Mouse (Mus musculus): ENCODE data around the gene Cd27. TPM values are rescaled to one million over a fixed set of nuclear protein-coding genes. Genes with fewer than 3 reads are reported as not detected.
A peak's percentile ranks its signal among the peaks of the same experiment; 100 is the strongest.

Cd27 gene
- polyA plus RNA-seq, 2 experiments from 2014 or later: 638 to 724 TPM

DNA sequence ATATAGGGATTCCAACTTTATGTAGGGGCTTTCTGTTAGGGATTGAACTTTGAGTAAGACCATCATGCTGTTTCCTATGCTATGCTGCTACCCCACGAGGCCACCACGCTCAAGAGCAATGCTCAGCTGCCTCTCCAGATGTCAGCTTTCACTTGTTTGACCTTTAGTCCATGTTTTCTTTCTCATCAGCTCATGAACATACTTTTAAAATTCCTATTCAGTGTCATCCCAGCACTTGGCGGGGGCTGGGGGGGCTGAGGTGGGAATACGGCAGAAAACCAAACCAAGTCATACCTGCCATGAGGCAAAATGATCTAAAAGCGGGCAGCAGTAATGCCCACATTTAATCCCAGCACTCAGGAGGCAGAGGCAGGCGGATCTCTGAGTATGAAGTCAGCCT is 23.7 kb downstream of the Cd27 start:
- no peak for ATAC-seq

DNA sequence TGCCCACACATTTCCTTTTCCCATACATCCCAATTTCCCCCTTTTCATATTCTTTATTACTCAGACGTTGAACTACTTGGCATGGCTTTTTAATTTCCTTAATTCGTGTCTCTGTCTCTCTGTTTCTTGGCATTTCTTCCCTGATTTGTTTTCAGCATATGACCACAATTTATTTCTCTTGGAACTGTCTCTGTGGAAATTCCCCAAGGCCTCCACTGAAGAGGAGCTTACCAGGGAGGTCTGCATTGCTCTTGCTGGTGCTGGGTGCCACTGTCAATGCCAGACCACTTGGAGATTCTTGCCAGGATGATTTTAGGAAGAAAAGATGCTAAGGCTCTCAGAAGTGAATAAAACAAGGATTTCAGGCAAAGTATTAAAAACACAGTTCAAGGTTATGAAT is 24.2 kb downstream of the Cd27 start:
- ATAC-seq: no peak

DNA sequence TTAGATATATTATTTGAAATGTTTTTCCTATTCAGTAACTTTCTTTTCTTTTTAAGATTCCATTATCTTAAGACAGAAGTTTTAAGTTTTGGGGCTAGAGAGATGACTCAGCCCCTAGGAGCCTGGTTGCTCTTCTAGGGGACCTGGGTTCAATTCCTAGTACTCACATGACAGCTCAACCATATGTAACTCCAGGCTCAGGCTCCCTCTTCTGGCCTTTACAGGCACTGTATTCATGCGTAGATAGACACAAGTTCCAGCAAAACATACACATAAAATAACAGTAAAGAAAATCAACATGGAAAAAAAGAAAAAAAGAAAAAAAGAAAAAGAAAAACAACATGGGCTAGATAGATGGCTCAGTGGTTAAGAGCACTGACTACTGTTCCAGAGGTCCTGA is 26.4 kb downstream of the Cd27 start:
- no peak for ATAC-seq

DNA sequence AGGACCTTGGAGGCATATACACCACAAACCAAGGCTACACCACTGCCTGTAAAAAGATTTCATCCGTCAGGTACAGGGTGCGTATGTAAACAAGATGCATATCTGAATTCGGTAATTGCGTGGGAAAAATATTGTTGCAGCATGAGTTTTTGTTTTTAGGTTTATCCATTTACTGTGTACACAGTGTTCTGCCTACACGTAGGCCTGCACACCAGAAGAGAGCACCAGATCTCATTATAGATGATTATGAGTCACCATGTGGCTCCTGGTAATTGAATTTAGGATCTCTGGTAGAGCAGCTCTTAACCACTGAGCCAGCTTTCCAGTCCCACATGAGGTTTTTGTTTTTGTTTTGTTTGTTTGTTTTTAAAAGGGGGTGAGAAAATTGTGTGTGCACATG is 39.6 kb downstream of the Cd27 start:
- ATAC-seq: no peak

DNA sequence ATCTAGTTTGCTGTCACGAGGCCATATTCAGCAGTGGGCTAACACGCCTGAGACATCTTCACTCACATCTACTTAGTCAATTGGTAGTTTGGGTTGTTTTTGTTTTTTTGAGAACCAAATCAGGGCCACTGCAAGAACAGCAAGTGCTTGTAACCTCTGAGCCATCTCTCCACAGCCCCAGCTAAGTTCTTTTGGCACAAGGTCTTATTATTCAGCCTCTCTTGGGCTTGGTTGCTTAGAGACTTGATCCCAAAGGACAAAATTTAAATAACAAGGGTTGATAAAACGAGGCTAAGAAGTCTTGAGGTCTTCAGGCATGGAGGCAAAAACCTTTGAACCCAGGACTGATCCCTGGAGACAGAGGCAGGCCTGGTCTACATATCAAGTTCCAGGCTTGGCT is 40.5 kb downstream of the Cd27 start:
- ATAC-seq: no peak

DNA sequence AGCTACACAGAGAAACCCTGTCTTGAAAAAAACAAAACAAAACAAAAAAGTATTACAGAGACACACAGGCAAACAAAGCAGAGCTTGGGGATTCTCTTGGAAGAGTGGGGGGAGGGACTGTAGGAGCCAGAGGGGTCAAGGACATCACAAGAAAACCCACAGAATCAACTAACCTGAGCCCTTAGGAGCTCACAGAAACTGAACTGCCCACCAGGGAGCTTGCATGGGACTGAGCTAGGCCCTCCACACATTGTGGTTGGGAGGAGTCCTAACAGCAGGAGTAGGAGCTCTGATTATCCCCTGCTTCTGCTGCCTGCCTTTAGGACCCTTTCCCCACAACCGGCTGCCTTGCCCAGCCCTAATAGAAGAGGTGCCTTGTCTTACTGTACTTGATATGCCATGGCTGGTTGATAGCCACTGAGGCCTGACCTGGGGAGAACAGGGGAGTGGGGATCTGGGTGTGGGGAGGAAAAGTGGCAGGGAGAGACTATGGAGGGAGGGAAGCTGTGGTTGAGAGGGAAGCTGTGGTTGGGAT is 41.2 kb downstream of the Cd27 start:
- ATAC-seq: no peak

DNA sequence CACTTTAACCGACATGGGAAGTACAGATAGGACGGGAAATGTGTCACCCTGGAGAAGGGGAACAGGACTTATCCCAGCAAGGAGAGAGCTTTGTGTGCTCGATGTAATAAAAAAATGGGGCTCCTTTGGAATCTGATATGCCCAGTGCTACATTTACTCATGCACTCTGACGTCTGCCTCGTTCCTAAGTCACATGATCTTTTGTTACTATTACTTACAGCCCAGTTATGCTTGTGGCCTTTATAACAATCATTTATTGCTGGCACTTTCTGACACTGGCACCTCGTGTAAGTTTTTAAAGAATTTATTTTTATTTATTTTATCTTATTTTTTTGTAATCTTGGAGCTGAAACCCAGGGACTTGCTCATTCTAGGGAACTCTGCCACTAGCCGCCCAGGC is 43.4 kb downstream of the Cd27 start:
- no peak for ATAC-seq

DNA sequence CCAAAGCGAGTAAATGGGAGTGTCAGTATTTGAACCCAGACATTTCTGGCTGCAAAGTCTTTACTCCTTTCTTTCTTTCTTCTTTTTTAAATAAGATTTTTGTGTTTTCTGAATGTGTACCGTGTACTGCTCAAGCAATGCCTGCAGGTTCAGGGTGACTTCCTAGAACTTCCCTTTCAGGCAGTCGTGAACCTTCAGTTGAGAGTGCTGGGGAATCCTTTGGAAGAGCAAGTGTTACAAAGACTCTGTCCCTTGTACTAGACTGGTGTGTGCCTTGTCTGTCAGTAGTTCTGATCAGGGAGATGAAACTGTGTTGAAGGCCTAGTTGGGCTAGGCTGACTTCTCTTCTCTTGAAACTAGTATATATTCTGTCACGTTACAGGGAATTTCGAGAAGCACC is 44.0 kb downstream of the Cd27 start:
- ATAC-seq: no peak

DNA sequence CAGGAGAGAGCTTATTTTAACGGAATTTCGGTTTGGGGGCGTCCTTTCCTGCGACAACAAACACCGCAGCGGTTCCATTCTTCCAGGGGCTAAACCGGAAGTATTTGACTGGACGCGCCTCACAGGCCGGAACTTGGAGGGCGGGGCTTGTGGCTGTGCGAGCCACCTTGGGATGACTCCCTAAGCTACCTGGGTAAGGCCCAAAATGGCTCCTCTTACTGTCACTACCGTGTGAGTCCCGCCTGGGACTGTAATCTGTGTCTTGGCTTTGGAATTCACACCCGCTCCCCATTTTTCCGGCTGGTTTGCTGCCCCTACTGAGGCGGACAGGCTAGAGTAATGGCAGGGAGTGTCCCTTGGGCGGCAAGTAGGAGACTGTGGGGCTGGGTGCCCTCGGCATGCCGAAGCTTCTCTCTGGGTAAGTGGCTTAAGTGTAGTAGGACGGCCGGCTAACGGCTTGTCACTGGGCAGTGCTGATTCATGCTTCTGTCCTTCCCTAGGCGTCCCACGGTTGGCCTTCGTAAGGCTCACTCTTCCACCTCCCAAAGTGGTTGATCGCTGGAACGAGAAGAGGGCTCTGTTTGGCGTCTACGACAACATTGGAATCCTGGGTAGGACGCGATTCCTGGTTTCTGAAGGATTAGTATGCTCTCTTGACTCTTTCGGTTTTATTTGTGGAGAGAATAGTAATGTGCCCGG is 44.6 kb downstream of the Cd27 start:
- peak; percentile 70 for ATAC-seq

DNA sequence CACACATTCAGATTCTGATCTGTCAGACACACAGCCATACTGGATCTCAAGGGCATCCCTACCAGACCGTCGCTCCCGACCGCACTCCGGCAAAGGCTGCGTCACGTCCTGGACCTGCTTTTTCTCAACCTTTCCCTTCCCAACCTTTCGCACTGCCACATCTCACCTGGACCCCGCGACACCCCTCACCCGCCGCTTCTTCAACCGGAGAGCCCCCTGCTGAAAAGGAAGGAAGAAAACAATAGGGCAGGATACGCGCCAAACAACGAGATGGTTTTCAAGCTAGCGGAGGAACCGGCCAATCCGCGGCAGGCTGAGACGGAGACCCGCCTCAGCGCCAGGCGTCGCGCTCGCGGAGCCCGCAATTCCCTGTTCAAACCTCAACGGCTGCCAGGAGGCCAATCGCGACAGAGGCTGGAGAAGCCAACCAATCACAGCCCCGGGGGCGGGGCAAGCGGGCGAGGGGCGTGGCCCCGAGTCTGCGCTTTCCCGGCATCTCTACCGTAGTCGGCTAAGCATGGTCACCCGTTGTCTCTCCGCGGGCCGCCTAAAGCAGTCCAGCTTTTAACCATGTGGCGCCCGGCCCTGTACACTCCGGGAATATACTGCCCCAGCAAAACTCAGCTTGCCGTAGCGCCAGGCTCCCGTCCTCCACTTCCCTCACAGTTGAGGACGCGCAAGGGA is 45.3 kb downstream of the Cd27 start, which contains the start of the genes Ncapd2 and Mrpl51:
Gene Ncapd2 (minus strand): TSS at position 370 of the 684 bp plus-strand sequence.
Gene Mrpl51 (plus strand): TSS at position 470 of the 684 bp plus-strand sequence.
- ATAC-seq: peak; percentile 96

DNA sequence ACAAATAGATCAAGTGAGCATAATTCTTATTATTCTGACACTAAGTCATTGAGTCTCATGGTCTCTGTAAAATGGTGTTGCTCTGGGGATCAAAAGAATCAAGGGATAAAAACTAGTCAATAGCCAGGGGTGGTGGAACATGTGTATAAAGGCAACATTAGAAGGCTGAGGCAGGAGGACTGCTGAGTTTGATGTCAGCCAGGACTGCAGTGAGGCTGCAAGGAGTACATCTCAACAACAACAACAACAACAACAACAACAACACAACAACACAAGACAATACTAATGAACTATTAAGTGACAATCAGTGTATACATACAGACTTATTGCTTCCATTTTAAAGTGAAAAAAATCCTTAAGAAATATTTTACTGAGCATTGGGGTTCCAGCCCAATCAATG is 46.0 kb downstream of the Cd27 start:
- ATAC-seq: no peak

DNA sequence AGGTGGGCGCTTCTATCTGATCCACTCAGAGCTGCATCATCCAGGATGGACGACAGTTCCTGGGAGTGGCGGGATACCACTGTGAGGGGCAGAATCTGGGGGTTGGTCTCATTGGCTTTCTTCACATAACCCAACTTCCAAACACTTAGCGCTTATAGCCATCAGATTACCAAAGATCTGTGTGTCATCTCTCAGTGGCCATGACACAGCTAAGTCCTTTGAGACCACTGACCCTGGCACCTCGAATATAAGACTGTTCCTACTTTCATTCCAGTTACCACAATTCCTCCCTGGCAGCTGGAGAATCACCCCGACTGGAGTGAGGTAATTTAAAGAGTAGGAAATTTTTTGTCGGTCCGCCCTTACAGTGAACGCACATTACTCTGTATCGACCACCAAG is 50.6 kb downstream of the Cd27 start:
- ATAC-seq: no peak

Other genes with a start within 250 kb of the Cd27 start
- under 1 TPM in 1 of 2 experiments, not detected in 1; 0.15 TPM for gene Pianp, start 240.3 kb downstream of the Cd27 start, polyA plus RNA-seq (2017; shearing (Covaris generic))
- gene Zfp384, start 227.9 kb downstream of the Cd27 start, polyA plus RNA-seq (2017; shearing (Covaris generic)): 1 to 10 TPM; 3.9 to 4.4 TPM
- gene Ing4, start 197.2 kb downstream of the Cd27 start, polyA plus RNA-seq (2017; shearing (Covaris generic)): 10 to 100 TPM; 48.3 to 64.6 TPM
- gene Acrbp, start 187.3 kb downstream of the Cd27 start, polyA plus RNA-seq (2017; shearing (Covaris generic)): 10 to 100 TPM; 24.6 to 25.9 TPM
- gene Lpar5, start 169.1 kb downstream of the Cd27 start, polyA plus RNA-seq (2017; shearing (Covaris generic)): 10 to 100 TPM; 12.1 to 19.9 TPM
- 10 to 100 TPM; 61.4 to 71.9 TPM for gene Chd4, start 141.0 kb downstream of the Cd27 start, polyA plus RNA-seq (2017; shearing (Covaris generic))
- 10 to 100 TPM; 51.5 to 59.7 TPM for gene Nop2, start 105.1 kb downstream of the Cd27 start, polyA plus RNA-seq (2017; shearing (Covaris generic))
- 10 to 100 TPM in 1 of 2 experiments, 1 to 10 TPM in 1; 9.5 to 10.6 TPM for gene Iffo1, start 91.8 kb downstream of the Cd27 start, polyA plus RNA-seq (2017; shearing (Covaris generic))
- 100 to 1,000 TPM; 215 to 384 TPM for gene Gapdh, start 70.5 kb downstream of the Cd27 start, polyA plus RNA-seq (2017; shearing (Covaris generic))
- gene Ncapd2, start 45.3 kb downstream of the Cd27 start, polyA plus RNA-seq (2017; shearing (Covaris generic)): 10 to 100 TPM; 22.6 to 49.4 TPM
- 10 to 100 TPM; 67.5 to 77.7 TPM for gene Mrpl51, start 45.2 kb downstream of the Cd27 start, polyA plus RNA-seq (2017; shearing (Covaris generic))
- 10 to 100 TPM; 17.0 to 28.4 TPM for gene Vamp1, start 21.5 kb downstream of the Cd27 start, polyA plus RNA-seq (2017; shearing (Covaris generic))
- gene Tapbpl, start 5.2 kb downstream of the Cd27 start, polyA plus RNA-seq (2017; shearing (Covaris generic)): 100 to 1,000 TPM in 1 of 2 experiments, 10 to 100 TPM in 1; 88.2 to 156 TPM
- 1 to 10 TPM; 1.9 to 2.3 TPM for gene Tuba3a, start 49.0 kb upstream of the Cd27 start, polyA plus RNA-seq (2017; shearing (Covaris generic))
- gene Ltbr, start 76.9 kb upstream of the Cd27 start, polyA plus RNA-seq (2017; shearing (Covaris generic)): under 1 TPM in 1 of 2 experiments, not detected in 1; 0.28 TPM
- gene Scnn1a, start 83.6 kb upstream of the Cd27 start, polyA plus RNA-seq (2017; shearing (Covaris generic)): not detected
- 10 to 100 TPM; 24.9 to 43.5 TPM for gene Tnfrsf1a, start 112.4 kb upstream of the Cd27 start, polyA plus RNA-seq (2017; shearing (Covaris generic))
- gene Plekhg6, start 143.8 kb upstream of the Cd27 start, polyA plus RNA-seq (2017; shearing (Covaris generic)): under 1 TPM in 1 of 2 experiments, not detected in 1; 0.12 TPM